Mouse (Mus musculus) thymus, postnatal 14 days (tissue): ENCODE results near the gene Ccr1l1.

Experiments
- DNase-seq: peaks from one replicate; pipeline ENCODE4 v3.0.0; 2021

The Ccr1l1 gene

GRCm38 (mm10) chr9:123928118-123928758 is 50.0 kb downstream of the Ccr1l1 start:
- peak; percentile 68 for DNase-seq

- DNase-seq = peak; percentile 28
Observed at GRCm38 (mm10) chr9:123927281-123927960, 50.8 kb downstream of the Ccr1l1 start.
